Mouse (Mus musculus): ENCODE results near the gene Aebp2. TPM values are rescaled to one million over a fixed set of nuclear protein-coding genes. Genes with fewer than 3 reads are reported as not detected.

Gene Aebp2
- polyA plus RNA-seq, 1 experiment from 2014 or later = 11.7 TPM

DNA sequence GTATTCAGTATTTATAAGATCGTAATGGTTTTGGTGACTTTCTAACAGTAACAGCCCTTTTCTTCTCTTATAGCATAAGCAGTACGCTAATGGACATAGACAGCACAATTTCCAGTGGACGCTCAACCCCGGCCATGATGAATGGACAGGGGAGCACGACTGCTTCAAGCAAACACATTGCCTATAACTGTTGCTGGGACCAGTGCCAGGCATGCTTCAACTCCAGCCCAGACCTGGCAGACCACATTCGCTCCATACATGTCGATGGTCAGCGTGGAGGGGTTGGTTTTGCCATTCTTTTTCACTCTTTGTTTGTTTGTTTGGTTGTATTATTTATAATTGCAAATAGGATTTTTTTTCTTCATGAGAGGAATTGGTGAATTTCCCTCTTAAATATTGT, 11.2 kb downstream of the Aebp2 start:
- Histone ChIP-seq H3K27me3 (no peaks in the 10 kb centered on the region), H3K4me1 (0 out of 2 replicates have a peak, but pooled peaks cover 11% of the 10 kb centered on the region), H3K4me3 (replicated peaks) (no peak overlapping the region), H3K27ac (no peak overlapping the region), H3K9me3 (replicated peaks) (no peaks in the 10 kb centered on the region), H3K4me2 (no peak overlapping the region), H3K36me3 (peaks cover 43% of the 10 kb centered on the region), H3K9ac (no peak overlapping the region)
- WGBS = 86% methylated on average over 8 of the region's 8 CpGs
- no peak for ATAC-seq (replicated peaks; ENCODE audit: low FRiP score)

DNA sequence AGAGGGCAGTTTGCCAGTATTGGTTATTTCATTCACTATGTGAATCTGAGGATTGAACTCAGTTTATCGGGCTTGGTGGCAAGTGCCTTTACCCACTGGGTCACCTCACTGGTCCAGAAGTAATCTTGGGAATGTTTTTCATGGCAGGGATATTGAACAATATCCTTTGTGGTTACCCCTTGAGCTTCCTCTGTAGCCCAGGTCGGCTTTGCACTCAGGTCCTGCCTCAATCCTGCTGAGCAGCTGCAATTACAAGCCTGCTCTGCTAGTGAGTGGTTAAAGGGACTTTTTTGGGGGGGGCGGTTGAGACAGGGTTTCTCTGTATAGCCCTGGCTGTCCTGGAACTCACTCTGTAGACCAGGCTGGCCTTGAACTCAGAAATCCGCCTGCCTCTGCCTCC, 13.8 kb downstream of the Aebp2 start:
- no peak overlapping the region for H3K4me3 ChIP-seq (replicated peaks)
- no peaks in the 10 kb centered on the region for H3K9me3 ChIP-seq (replicated peaks)
- H3K9ac ChIP-seq = no peak overlapping the region
- H3K27ac ChIP-seq = no peak overlapping the region
- WGBS = 93% methylated on average over 4 of the region's 4 CpGs
- no peaks in the 10 kb centered on the region for H3K4me1 ChIP-seq
- peaks cover 67% of the 10 kb centered on the region for H3K36me3 ChIP-seq
- H3K4me2 ChIP-seq = no peak overlapping the region
- no peaks in the 10 kb centered on the region for H3K27me3 ChIP-seq
- ATAC-seq (replicated peaks; ENCODE audit: low FRiP score) = no peak

DNA sequence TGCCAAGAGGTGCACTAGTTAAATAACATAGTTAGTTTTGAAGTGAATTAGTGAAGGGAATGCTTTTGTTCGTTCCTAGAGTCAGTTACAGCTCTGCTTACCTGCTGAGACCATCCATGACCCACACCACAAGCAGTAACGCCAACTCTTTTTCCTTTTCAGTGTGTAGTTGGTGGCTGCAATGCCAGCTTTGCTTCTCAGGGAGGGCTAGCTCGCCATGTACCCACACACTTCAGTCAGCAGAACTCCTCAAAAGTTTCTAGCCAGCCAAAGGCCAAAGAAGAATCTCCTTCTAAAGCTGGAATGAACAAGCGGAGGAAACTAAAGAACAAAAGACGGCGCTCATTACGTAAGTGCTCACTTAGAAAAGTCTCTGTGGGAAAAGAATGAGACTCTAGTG, 19.5 kb downstream of the Aebp2 start:
- no peak overlapping the region for H3K9ac ChIP-seq
- H3K4me2 ChIP-seq = no peak overlapping the region
- H3K27ac ChIP-seq = no peak overlapping the region
- H3K4me1 ChIP-seq = no peaks in the 10 kb centered on the region
- H3K9me3 ChIP-seq (replicated peaks) = no peaks in the 10 kb centered on the region
- ATAC-seq (replicated peaks; ENCODE audit: low FRiP score) = no peak
- WGBS = 96% methylated on average over 7 of the region's 7 CpGs
- H3K4me3 ChIP-seq (replicated peaks) = no peak overlapping the region
- no peaks in the 10 kb centered on the region for H3K27me3 ChIP-seq
- peaks cover 89% of the 10 kb centered on the region for H3K36me3 ChIP-seq

DNA sequence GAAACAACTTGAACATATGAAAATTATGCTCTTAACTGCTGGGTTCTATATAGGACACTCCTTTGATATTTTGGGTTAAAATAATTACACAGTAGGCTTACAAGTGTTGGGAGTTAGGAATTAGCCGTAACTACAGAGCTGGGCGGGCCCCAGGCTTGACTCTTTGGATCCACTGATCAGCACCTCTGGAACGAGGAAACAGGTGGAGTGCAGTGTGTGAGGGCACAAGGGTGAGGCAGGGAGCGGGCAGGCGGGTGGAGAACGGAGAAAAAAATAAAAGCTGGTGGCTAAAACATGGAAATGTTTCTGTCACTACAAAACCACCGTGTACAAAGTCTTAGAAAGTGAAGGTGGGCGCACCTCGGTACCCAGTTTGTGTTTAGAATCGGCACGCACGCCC, 20.2 kb downstream of the Aebp2 start:
- WGBS = 91% methylated on average over 12 of the region's 12 CpGs
- Histone ChIP-seq H3K9ac (no peak overlapping the region), H3K27me3 (no peaks in the 10 kb centered on the region), H3K9me3 (replicated peaks) (no peaks in the 10 kb centered on the region), H3K4me2 (no peak overlapping the region), H3K4me3 (replicated peaks) (no peak overlapping the region), H3K36me3 (peaks cover 90% of the 10 kb centered on the region), H3K4me1 (no peaks in the 10 kb centered on the region), H3K27ac (no peak overlapping the region)
- no peak for ATAC-seq (replicated peaks; ENCODE audit: low FRiP score)

DNA sequence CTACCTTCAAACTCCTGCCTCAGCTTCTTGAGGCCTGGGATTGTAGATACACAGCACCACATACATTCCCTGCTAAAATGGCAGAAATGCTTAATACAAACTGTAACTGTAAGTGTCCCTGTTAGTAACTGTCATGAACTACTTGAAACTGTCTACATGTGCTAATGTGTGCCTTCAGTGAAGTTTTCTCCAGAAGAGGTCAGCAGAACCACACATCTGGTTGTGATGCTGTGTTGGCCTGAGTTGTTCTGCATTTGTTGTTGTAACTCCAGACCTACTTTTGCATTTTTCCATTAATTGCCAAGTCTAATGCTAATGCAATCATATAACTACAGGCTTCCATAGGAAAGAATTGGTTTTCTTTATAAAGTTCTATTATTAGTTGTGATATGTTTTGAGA, 23.5 kb downstream of the Aebp2 start:
- H3K27ac ChIP-seq = no peak overlapping the region
- peaks cover 91% of the 10 kb centered on the region for H3K36me3 ChIP-seq
- no peak for ATAC-seq (replicated peaks; ENCODE audit: low FRiP score)
- no peaks in the 10 kb centered on the region for H3K27me3 ChIP-seq
- H3K9me3 ChIP-seq (replicated peaks) = no peaks in the 10 kb centered on the region
- H3K9ac ChIP-seq = no peak overlapping the region
- no peaks in the 10 kb centered on the region for H3K4me1 ChIP-seq
- H3K4me3 ChIP-seq (replicated peaks) = no peak overlapping the region
- no peak overlapping the region for H3K4me2 ChIP-seq

DNA sequence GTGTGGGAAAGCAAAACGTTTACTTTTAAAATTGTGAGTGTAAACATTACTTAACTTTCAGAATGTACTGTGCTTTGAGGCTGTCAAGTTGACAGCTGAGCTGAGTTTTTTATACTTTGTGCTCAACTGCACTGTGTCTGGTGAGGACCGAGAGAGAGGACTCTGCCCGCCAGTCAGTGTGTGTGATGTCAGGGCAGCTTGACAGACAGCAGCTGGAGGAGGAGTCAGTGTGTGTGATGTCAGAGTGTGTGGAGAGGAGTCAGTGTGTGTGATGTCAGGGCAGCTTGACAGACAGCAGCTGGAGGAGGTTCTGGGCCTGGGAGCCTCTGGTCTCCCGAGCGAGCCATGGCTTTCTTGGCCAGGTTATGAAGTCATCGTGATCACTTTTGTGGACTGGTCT, 24.4 kb downstream of the Aebp2 start:
- H3K27ac ChIP-seq = no peak overlapping the region
- H3K27me3 ChIP-seq = no peaks in the 10 kb centered on the region
- peak; percentile 67; the same call in 1 of the 2 replicates for ATAC-seq (replicated peaks; ENCODE audit: low FRiP score)
- WGBS = 67% methylated on average over 6 of the region's 6 CpGs
- no peaks in the 10 kb centered on the region for H3K9me3 ChIP-seq (replicated peaks)
- H3K4me3 ChIP-seq (replicated peaks) = no peak overlapping the region
- no peak overlapping the region for H3K9ac ChIP-seq
- no peaks in the 10 kb centered on the region for H3K4me1 ChIP-seq
- H3K4me2 ChIP-seq = no peak overlapping the region
- H3K36me3 ChIP-seq = peaks cover 84% of the 10 kb centered on the region

DNA sequence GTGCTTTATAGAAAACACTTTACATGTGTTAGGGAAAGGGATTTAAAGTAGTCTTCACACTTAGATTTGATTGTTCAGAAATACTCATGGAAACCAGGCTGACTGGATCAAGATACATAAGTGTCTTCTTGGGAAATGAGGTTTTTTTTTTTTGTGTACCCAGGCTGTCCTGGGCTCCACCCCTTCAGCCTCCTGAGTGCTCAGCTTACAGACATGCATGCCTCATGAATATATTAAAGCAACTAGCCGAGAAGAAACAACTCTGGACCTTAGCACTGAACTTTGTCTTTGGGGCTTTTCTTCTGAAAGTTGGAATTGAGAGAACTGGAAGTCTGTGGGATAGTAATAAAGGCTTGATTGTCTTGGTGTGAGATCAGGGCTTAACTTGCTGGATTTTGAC, 27.3 kb downstream of the Aebp2 start:
- Histone ChIP-seq H3K4me3 (replicated peaks) (no peak overlapping the region), H3K27ac (no peak overlapping the region), H3K4me2 (no peak overlapping the region), H3K9ac (no peak overlapping the region), H3K9me3 (replicated peaks) (no peaks in the 10 kb centered on the region), H3K27me3 (no peaks in the 10 kb centered on the region), H3K36me3 (peaks cover 81% of the 10 kb centered on the region), H3K4me1 (no peaks in the 10 kb centered on the region)
- 22% methylated on average over 1 of the region's 1 CpGs for WGBS
- no peak for ATAC-seq (replicated peaks; ENCODE audit: low FRiP score)

DNA sequence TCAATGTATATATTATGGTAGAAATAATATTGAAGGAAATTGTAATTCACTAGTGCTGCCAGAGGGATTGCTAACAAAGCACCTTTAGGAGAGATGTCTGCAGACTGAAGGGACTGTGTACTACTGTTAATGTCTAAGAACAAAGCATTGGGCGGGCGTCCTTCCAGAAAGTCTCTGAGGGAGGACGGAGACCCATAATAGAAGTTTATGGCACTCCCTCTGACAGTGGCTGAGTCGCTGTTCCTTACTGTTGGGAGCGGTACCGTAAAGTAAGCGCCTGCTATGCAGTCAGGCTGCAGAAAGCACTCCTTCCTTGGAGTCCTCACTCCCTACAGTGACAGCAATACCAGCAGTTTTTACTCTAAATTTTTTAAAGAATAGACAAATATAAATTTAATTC, 29.5 kb downstream of the Aebp2 start:
- Histone ChIP-seq H3K9me3 (replicated peaks) (no peaks in the 10 kb centered on the region), H3K36me3 (peaks cover 74% of the 10 kb centered on the region)
- WGBS = 60% methylated on average over 7 of the region's 7 CpGs

DNA sequence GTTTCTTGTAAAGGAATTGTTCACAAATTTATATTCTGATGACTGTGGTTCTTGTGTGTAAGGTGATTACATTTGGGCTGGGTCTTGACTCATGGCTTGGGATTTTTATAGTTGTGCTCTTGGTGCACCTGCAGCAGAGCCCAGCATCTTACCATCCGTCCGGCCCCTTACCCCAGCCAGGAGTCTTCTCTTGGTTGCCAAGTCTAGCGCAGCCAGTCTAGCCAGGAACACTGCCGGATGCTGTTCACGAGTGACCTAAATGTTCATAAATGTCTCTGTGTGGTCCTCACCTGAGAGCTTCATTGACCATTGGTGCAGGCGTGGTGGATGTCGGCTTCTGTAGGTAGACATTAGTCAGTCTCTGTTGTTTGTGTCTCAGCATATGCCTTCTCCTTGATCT, 33.0 kb downstream of the Aebp2 start:
- Histone ChIP-seq H3K9ac (no peak overlapping the region), H3K4me1 (no peaks in the 10 kb centered on the region), H3K9me3 (replicated peaks) (no peaks in the 10 kb centered on the region), H3K27me3 (no peaks in the 10 kb centered on the region), H3K36me3 (peaks cover 43% of the 10 kb centered on the region), H3K4me3 (replicated peaks) (no peak overlapping the region), H3K27ac (no peak overlapping the region), H3K4me2 (no peak overlapping the region)
- WGBS = 94% methylated on average over 7 of the region's 7 CpGs
- ATAC-seq (replicated peaks; ENCODE audit: low FRiP score) = no peak

More for the DNA sequence above, 29.5 kb downstream of the Aebp2 start:
- no peak overlapping the region for H3K4me3 ChIP-seq (replicated peaks)
- ATAC-seq (replicated peaks; ENCODE audit: low FRiP score) = no peak
- no peaks in the 10 kb centered on the region for H3K27me3 ChIP-seq
- H3K4me1 ChIP-seq = no peaks in the 10 kb centered on the region
- no peak overlapping the region for H3K4me2 ChIP-seq
- no peak overlapping the region for H3K9ac ChIP-seq
- no peak overlapping the region for H3K27ac ChIP-seq

DNA sequence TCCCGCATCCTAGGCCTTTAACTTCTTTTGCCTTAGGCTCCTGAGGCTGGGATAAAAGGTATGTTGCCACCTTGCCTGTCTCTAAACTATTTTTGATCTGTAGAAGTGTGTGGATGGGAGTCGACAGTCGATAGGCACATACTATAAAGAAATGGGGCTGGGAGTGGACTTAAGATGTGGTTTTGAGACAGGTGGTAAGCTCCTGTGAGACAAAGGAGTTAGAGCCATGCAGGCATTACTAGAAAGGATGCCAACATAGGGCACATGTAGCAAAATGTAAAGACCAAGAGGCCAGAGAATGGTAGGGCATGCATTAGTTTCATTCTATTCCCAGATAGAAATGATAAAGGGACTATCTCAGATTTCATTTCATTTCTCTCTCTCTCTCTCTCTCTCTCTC, 34.5 kb downstream of the Aebp2 start:
- Histone ChIP-seq H3K9me3 (replicated peaks) (no peaks in the 10 kb centered on the region), H3K4me3 (replicated peaks) (no peak overlapping the region), H3K36me3 (peaks cover 35% of the 10 kb centered on the region), H3K4me1 (no peaks in the 10 kb centered on the region), H3K9ac (no peak overlapping the region), H3K27ac (no peak overlapping the region), H3K27me3 (no peaks in the 10 kb centered on the region), H3K4me2 (no peak overlapping the region)
- 92% methylated on average over 3 of the region's 3 CpGs for WGBS
- no peak for ATAC-seq (replicated peaks; ENCODE audit: low FRiP score)

DNA sequence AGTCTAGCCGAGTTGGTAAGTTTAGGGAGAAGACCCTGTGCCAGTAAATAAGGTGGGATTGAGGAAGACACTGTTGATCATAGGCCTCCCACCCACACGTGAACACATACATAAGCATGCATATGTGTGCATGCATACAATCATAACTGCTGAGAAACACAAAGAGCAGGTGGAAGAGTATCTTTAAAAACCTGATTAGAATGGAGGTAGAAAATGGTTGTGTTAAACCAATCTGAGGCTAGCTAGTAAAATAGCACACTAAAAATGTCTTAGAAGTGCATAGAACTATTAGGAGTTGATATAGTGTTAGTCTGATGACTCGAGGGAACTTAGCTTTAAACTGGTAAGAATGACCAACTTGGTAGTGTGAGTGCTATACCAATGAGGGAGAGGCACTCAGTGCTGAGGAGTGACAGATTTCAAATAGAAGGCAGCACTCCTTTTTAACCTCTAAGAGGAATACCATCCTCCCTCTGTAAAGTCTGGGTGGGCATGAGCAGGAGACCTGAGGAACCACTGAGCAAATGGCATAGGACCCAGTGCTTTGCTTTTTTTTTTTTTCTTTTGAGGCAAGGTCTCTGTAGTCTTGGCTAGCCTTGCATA, 35.6 kb downstream of the Aebp2 start:
- H3K36me3 ChIP-seq = peaks cover 27% of the 10 kb centered on the region
- no peak overlapping the region for H3K4me3 ChIP-seq (replicated peaks)
- ATAC-seq (replicated peaks; ENCODE audit: low FRiP score) = no peak
- 90% methylated on average over 3 of the region's 3 CpGs for WGBS
- no peaks in the 10 kb centered on the region for H3K9me3 ChIP-seq (replicated peaks)
- H3K9ac ChIP-seq = no peak overlapping the region
- no peak overlapping the region for H3K4me2 ChIP-seq
- H3K4me1 ChIP-seq = no peaks in the 10 kb centered on the region; the same call in 1 of the 2 replicates
- H3K27me3 ChIP-seq = no peaks in the 10 kb centered on the region
- no peak overlapping the region for H3K27ac ChIP-seq

DNA sequence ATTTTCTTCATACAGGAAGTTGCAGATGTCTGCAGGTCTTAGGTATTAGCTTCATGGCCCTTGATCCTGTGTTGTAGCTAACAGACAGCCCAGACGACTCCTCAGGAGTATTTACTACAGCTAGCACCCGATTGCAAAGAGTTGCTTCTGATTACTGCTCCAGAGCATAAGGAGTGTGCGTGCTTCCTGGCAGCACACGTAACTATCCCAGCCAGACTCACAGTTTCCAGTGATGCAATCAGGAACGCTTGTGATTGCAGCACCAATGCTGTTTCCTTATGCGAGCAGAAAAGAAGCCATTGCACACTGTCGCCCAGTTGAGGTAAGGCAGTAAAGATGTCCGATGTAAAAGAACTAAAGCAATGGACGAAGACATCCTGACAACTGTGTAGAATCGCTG, 38.6 kb downstream of the Aebp2 start:
- 85% methylated on average over 10 of the region's 10 CpGs for WGBS
- H3K36me3 ChIP-seq = 0 out of 2 replicates have a peak, but pooled peaks cover under 1% of the 10 kb centered on the region
- no peaks in the 10 kb centered on the region for H3K27me3 ChIP-seq
- ATAC-seq (replicated peaks; ENCODE audit: low FRiP score) = no peak
- H3K27ac ChIP-seq = no peak overlapping the region
- peaks cover 5% of the 10 kb centered on the region for H3K4me1 ChIP-seq
- H3K9ac ChIP-seq = no peak overlapping the region
- H3K4me2 ChIP-seq = no peak overlapping the region
- no peak overlapping the region for H3K4me3 ChIP-seq (replicated peaks)
- no peaks in the 10 kb centered on the region for H3K9me3 ChIP-seq (replicated peaks)

DNA sequence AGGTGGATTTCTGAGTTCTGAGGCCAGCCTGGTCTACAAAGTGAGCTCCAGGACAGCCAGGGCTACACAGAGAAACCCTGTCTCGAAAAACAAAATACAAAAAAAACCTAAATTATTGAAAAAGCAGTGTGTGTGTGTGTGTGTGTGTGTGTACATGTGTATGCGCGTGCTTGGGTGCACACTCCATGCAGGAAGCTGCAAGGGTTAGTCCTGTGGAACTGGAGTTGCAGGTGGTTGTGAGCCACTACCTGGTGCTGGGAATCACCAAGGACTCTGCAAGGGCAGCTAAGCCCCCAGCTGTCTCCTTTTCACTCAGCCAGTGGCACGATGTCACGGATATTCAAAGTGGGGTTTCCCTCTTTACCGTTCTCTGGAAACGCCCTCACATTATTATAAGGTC, 39.3 kb downstream of the Aebp2 start:
- no peak overlapping the region for H3K4me2 ChIP-seq
- H3K27me3 ChIP-seq = no peaks in the 10 kb centered on the region
- no peak overlapping the region for H3K9ac ChIP-seq
- H3K9me3 ChIP-seq (replicated peaks) = no peaks in the 10 kb centered on the region
- ATAC-seq (replicated peaks; ENCODE audit: low FRiP score) = no peak
- no peak overlapping the region for H3K4me3 ChIP-seq (replicated peaks)
- no peak overlapping the region for H3K27ac ChIP-seq
- no peaks in the 10 kb centered on the region for H3K36me3 ChIP-seq
- H3K4me1 ChIP-seq = peaks cover 12% of the 10 kb centered on the region
- WGBS = 88% methylated on average over 7 of the region's 7 CpGs
